Mouse (Mus musculus) cortical plate, adult 2 months (tissue): ENCODE measurements around the gene Sdc3.

ENCODE experiments used
- CTCF ChIP-seq: fragments of 200-500 bp; IDR thresholded peaks from 2 replicates; pipeline ENCODE4 v1.5.1; 2011; ENCODE audit warnings: mild to moderate bottlenecking, control low read depth, low read length; ENCODE audit not compliant: insufficient read depth; ENCODE audit errors: extremely low read depth
- POLR2A ChIP-seq: fragments of 200-500 bp; IDR thresholded peaks from 2 replicates; pipeline ENCODE4 v1.6.1; 2011; ENCODE audit warnings: mild to moderate bottlenecking, low read length, control low read depth; ENCODE audit not compliant: insufficient read depth; ENCODE audit errors: extremely low read depth

DNA sequence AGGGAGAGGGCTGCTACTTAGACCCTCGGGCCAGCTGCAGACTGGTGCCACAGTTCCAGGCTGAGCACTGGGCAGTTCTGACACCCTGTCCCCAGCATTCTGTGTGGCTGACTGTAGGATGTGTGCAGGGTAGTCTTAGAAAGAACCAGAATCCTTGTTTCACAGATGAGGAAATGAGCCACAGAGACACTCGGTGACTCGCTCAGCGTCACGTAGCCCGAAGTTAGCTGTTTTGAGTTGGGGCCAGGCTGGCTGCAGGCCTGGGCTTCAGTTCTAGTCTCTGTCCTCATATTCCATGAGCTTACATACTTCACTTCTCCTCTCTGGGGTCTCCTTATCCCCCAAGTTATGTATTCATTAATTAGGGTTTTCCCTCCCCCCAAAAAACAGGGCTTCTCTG, 3.6 kb downstream of the Sdc3 start:
- TF ChIP-seq CTCF, result no peak
- no peak for TF ChIP-seq POLR2A
